Mouse (Mus musculus): ENCODE results near the gene Hecw2.
A peak's percentile ranks its signal among the peaks of the same experiment; 100 is the strongest.

Gene Hecw2

GRCm38 (mm10) chr1:54194954-54195305, at the start of gene Hecw2:
Hecw2 (minus strand) TSS chr1:54195168.
- peak; percentile 21 for DNase-seq

GRCm38 (mm10) chr1:54242722-54243121, 47.8 kb upstream of the Hecw2 start:
- no peak for DNase-seq

GRCm38 (mm10) chr1:54220273-54220672, 25.3 kb upstream of the Hecw2 start:
- DNase-seq, result no peak

- DNase-seq, result peak; percentile 37
Measured at GRCm38 (mm10) chr1:54194183-54194953, 600 bp downstream of the Hecw2 start.

- no peak for DNase-seq
Measured at GRCm38 (mm10) chr1:54193191-54193770, 1.7 kb downstream of the Hecw2 start.

- no peak for DNase-seq
Measured at GRCm38 (mm10) chr1:54187579-54187978, 7.4 kb downstream of the Hecw2 start.

- no peak for DNase-seq
Measured at GRCm38 (mm10) chr1:54186347-54186746, 8.6 kb downstream of the Hecw2 start.

- no peak for DNase-seq
Measured at GRCm38 (mm10) chr1:54180663-54181062, 14.3 kb downstream of the Hecw2 start.

- no peak for DNase-seq
Measured at GRCm38 (mm10) chr1:54179179-54179578, 15.8 kb downstream of the Hecw2 start.

GRCm38 (mm10) chr1:54176592-54176991, 18.4 kb downstream of the Hecw2 start:
- DNase-seq, result no peak

GRCm38 (mm10) chr1:54168014-54168413, 27.0 kb downstream of the Hecw2 start:
- no peak for DNase-seq

- peak; percentile 15 for DNase-seq
Measured at GRCm38 (mm10) chr1:54159531-54159930, 35.4 kb downstream of the Hecw2 start.

GRCm38 (mm10) chr1:54153216-54153786, 41.7 kb downstream of the Hecw2 start:
- no peak for DNase-seq

GRCm38 (mm10) chr1:54145106-54145505, 49.9 kb downstream of the Hecw2 start:
- DNase-seq, result no peak

GRCm38 (mm10) chr1:54133802-54134436, 61.0 kb downstream of the Hecw2 start:
- no peak for DNase-seq

- DNase-seq, result no peak
Measured at GRCm38 (mm10) chr1:54128714-54129431, 66.1 kb downstream of the Hecw2 start.

GRCm38 (mm10) chr1:54126991-54127742, 67.8 kb downstream of the Hecw2 start:
- DNase-seq, result no peak

- no peak for DNase-seq
Measured at GRCm38 (mm10) chr1:54122551-54122950, 72.4 kb downstream of the Hecw2 start.

GRCm38 (mm10) chr1:54121071-54121730, 73.8 kb downstream of the Hecw2 start:
- DNase-seq, result no peak

- DNase-seq, result no peak
Measured at GRCm38 (mm10) chr1:54119638-54120320, 75.2 kb downstream of the Hecw2 start.

GRCm38 (mm10) chr1:54118342-54118973, 76.5 kb downstream of the Hecw2 start:
- DNase-seq, result peak; percentile 1

Measured in kidney, postnatal 14 days (tissue).